Mouse (Mus musculus) small intestine, adult 10 weeks (tissue): ENCODE measurements around the gene Olfr93. TPM values are rescaled to one million over a fixed set of nuclear protein-coding genes. Genes with fewer than 3 reads are reported as not detected.

ENCODE experiments used
- polyA plus RNA-seq: library from polyadenylated mRNA; stranded (reverse); fragments of 350-450 nt; fragmentation: Illumina TruSeq; extraction: RNeasy Lipid Tissue Mini Kit (QIAGEN cat#74804); gene quantifications from one replicate; pipeline ENCODE4 v1.2.3, GENCODE M21; 2014; ENCODE audit warnings: low replicate concordance

Gene Olfr93
- not detected for polyA plus RNA-seq

GRCm38 (mm10) chr17:37161394-37161793, at the start of gene Olfr93:
Olfr93 (minus strand) TSS chr17:37161494.

DNA sequence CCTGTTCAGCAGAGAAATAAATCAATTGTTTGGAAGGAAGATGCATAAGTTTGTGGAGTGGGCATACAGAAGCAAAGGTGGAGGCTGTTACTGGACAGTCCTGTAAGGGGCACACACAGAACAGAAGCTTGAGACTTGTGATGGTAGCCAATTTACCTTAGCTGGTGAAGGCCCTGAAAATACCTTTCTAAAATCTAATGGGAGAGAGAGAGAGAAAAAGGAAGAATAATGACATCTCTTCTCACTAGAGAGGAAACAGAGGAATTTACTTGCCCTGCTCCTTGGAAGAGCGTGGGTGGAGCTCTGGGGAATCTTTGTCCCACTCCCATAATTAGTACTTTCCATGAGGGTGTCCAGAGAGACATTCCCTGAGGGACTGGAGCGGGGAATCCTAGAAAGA, 39.6 kb upstream of the Olfr93 start, which contains the start of gene Olfr94:
TSS of gene Olfr94 (minus strand) at position 101 of the 400 bp plus-strand sequence.

DNA sequence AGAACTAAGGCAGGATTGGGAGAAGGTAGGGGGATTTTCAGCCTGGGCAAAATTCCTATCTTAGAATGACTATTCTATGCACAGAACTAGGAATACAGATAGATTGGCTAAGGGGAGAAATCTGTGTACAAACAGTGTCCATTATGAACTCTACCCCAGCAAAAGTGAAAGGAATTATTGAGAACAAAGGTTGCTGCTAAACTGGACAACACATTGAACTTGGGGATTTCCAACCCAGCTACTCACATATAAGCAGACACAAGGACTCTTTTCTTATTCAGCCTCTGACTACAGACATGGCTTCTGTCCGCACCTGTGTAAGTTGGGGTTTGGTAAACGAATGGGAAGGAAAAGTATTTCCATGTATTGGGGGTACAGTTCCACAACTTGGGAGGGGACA, 32.4 kb upstream of the Olfr93 start, which contains the start of gene Ubd:
TSS of gene Ubd (plus strand) at position 237 of the 400 bp plus-strand sequence.

DNA sequence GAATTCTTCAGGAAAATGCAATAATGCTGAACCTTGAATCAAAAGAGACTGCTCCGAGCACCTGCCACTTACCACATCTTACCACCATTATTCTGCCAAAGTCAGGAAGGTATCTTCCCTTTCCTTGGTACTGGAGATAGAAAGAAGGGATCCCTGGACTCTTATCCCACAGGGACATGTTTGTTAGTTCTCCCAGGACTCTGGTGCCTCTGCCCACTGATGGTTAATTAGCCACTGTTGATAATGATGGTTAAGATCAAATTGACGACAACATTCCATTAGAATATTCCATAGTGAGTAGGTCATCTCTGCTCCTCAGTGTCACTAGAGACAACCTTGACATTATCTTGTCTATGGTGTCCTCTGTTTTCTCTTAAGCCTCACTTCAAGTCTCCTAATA, 41.3 kb downstream of the Olfr93 start, which contains the start of gene Olfr92:
TSS of gene Olfr92 (minus strand) at position 101 of the 400 bp plus-strand sequence.

DNA sequence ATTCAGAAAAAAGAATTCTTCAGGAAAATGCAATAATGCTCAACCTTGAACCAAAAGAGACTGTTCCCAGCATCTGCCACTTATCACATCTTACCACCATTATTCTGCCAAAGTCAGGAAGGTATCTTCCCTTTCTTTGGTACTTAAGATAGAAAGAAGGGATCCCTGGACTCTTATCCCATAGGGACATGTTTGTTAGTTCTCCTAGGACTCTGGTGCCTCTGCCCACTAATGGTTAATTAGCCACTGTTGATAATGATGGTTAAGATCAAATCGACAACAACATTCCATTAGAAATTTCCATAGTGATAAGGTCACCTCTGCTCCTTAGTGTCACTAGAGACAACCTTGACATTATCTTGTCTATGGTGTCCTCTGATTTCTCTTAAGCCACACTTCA, 63.1 kb downstream of the Olfr93 start, which contains the start of gene Olfr91:
TSS of gene Olfr91 (minus strand) at position 101 of the 400 bp plus-strand sequence.

Other genes starting within 250 kb of the Olfr93 start
- gene Rnf39, start 218.6 kb downstream of the Olfr93 start, polyA plus RNA-seq, result 1.1 TPM
- 5.3 TPM for gene Ppp1r11, start 209.8 kb downstream of the Olfr93 start, polyA plus RNA-seq
- gene Znrd1, start 202.9 kb downstream of the Olfr93 start, polyA plus RNA-seq, result 18.8 TPM
- gene Znrd1as, start 202.9 kb downstream of the Olfr93 start, polyA plus RNA-seq, result 17.6 TPM
- gene 2410137M14Rik, start 180.3 kb downstream of the Olfr93 start, polyA plus RNA-seq, result not detected
- not detected for gene H2-M5, start 172.0 kb downstream of the Olfr93 start, polyA plus RNA-seq
- gene Zfp57, start 160.3 kb downstream of the Olfr93 start, polyA plus RNA-seq, result 3.6 TPM
- gene Mog, start 138.1 kb downstream of the Olfr93 start, polyA plus RNA-seq, result not detected
- gene Gabbr1, start 115.5 kb downstream of the Olfr93 start, polyA plus RNA-seq, result 14.3 TPM
- not detected for gene Olfr90, start 73.0 kb downstream of the Olfr93 start, polyA plus RNA-seq
- gene Olfr91, start 63.2 kb downstream of the Olfr93 start, polyA plus RNA-seq, result not detected
- not detected for gene Olfr92, start 41.4 kb downstream of the Olfr93 start, polyA plus RNA-seq
- gene Ubd, start 32.4 kb upstream of the Olfr93 start, polyA plus RNA-seq, result 7.5 TPM
- gene Olfr94, start 39.5 kb upstream of the Olfr93 start, polyA plus RNA-seq, result not detected
- gene Olfr95, start 51.6 kb upstream of the Olfr93 start, polyA plus RNA-seq, result not detected
- not detected for gene Olfr96, start 58.7 kb upstream of the Olfr93 start, polyA plus RNA-seq
- not detected for gene Olfr97, start 75.8 kb upstream of the Olfr93 start, polyA plus RNA-seq
- not detected for gene Olfr98, start 102.3 kb upstream of the Olfr93 start, polyA plus RNA-seq
- gene H2-M3, start 108.7 kb upstream of the Olfr93 start, polyA plus RNA-seq, result 1.0 TPM
- gene Olfr99, start 122.0 kb upstream of the Olfr93 start, polyA plus RNA-seq, result not detected
- gene Olfr101, start 142.8 kb upstream of the Olfr93 start, polyA plus RNA-seq, result not detected
- gene Olfr102, start 155.6 kb upstream of the Olfr93 start, polyA plus RNA-seq, result not detected
- gene Olfr103, start 178.2 kb upstream of the Olfr93 start, polyA plus RNA-seq, result not detected
- not detected for gene Olfr104-ps, start 198.1 kb upstream of the Olfr93 start, polyA plus RNA-seq
- gene Olfr105-ps, start 217.5 kb upstream of the Olfr93 start, polyA plus RNA-seq, result not detected
- gene Olfr106-ps, start 228.9 kb upstream of the Olfr93 start, polyA plus RNA-seq, result not detected
- not detected for gene Olfr107, start 237.7 kb upstream of the Olfr93 start, polyA plus RNA-seq